Mouse (Mus musculus): ENCODE results near the gene Mylk.

GRCm38 (mm10) chr16:34847638-34848037 is 102.6 kb downstream of the Mylk start:
- no peak for TF ChIP-seq CTCF (IDR thresholded peaks at IDR 0.05; ENCODE audit: low read depth, low read length)
- TF ChIP-seq POLR2A (IDR thresholded peaks at IDR 0.05; ENCODE audit: borderline replicate concordance, low read depth, low read length): no peak
